Mouse (Mus musculus) stomach, embryonic 14.5 days (tissue): ENCODE measurements at regions not wholly inside any gene's neighbourhood (a gene's known extent, or its start where the extent isn't known, plus 50 kb on each side); places are given as distances from the start of the nearest gene placed in this dataset.
"Not testable (repeated sequence)": the region's sequence is repeated elsewhere in the genome, so short reads cannot be mapped to it uniquely, and the experiment has no call there.

ENCODE experiments used
- ATAC-seq: fragments of 200-750 bp; cut with Nextera tagmentation; 2 replicates; pipeline ENCODE4 v1.8.0; 2017; ENCODE audit warnings: low read depth, moderate TSS enrichment; ENCODE audit not compliant: insufficient number of reproducible peaks, insufficient read depth, low FRiP score
- H3K27ac ChIP-seq: fragments of 300-500 bp; sonication (generic); 2 replicates; pipeline ENCODE4 v1.5.1; 2014; ENCODE audit warnings: mild to moderate bottlenecking, low read length, moderate library complexity, mixed read lengths
- H3K27me3 ChIP-seq: fragments of 300-500 bp; sonication (generic); 2 replicates; pipeline ENCODE4 v1.6.1; 2014; ENCODE audit warnings: low read length, control low read depth, mixed read lengths; ENCODE audit not compliant: control insufficient read depth, insufficient read depth
- H3K36me3 ChIP-seq: fragments of 300-500 bp; sonication (generic); 2 replicates; pipeline ENCODE4 v1.6.1; 2014; ENCODE audit warnings: mild to moderate bottlenecking, control low read depth, low read length, moderate library complexity, mixed read lengths; ENCODE audit not compliant: control insufficient read depth, insufficient read depth
- H3K4me1 ChIP-seq: fragments of 300-500 bp; sonication (generic); 2 replicates; pipeline ENCODE4 v1.6.1; 2014; ENCODE audit warnings: low read length, control low read depth, mixed read lengths; ENCODE audit not compliant: control insufficient read depth, insufficient read depth
- H3K4me2 ChIP-seq: fragments of 300-500 bp; sonication (generic); replicated peaks from 2 replicates; pipeline ENCODE4 v1.6.1; 2014; ENCODE audit warnings: low read depth, low read length, control low read depth
- H3K4me3 ChIP-seq: fragments of 300-500 bp; sonication (generic); 2 replicates; pipeline ENCODE4 v1.5.1; 2014; ENCODE audit warnings: low read depth, low read length, control low read depth
- H3K9ac ChIP-seq: fragments of 300-500 bp; sonication (generic); replicated peaks from 2 replicates; pipeline ENCODE4 v1.6.1; 2014; ENCODE audit warnings: low read depth, mild to moderate bottlenecking, control low read depth, low read length, moderate library complexity, mixed read lengths
- H3K9me3 ChIP-seq: fragments of 300-500 bp; sonication (generic); 2 replicates; pipeline ENCODE4 v1.6.1; 2016; ENCODE audit warnings: low read depth, low read length, control low read depth; ENCODE audit not compliant: control insufficient read depth
- WGBS: fragments of 180-500 bp; shearing (Covaris S2); extraction: QIAGEN DNeasy Blood & Tissue Kit; methylation state at CpG from one replicate; pipeline ENCODE4 v1.1.7; 2014; 5-methylcytosine and 5-hydroxymethylcytosine counted together

DNA sequence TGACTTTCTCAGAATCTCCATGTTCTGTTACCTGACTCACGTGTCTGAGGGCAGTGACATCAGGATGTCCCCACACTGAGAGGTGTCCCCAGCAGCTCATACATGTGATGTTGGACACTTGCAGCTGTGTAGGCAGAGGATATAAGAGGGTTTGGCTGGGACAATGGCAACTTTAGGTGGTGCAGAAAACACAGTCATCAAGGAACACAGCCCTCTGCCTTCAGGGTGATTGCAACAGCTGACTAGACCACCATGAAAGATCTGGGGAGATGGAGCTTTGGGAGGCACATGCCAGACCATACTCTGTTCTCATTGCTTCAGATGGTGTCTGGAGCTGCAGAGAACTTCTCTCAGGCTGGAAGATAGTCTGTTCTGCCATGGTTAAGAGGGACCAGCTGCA is 135.2 kb downstream of the Dll1 start:
- H3K9ac ChIP-seq, result no peak overlapping the region
- no peak overlapping the region for H3K27ac ChIP-seq
- H3K36me3 ChIP-seq, result no peaks in the 10 kb centered on the region
- H3K9me3 ChIP-seq, result no peaks in the 10 kb centered on the region
- H3K27me3 ChIP-seq, result no peaks in the 10 kb centered on the region
- no peak overlapping the region for H3K4me3 ChIP-seq
- WGBS, result 84% methylated on average over 1 of the region's 1 CpGs
- ATAC-seq, result no peak
- H3K4me1 ChIP-seq, result no peaks in the 10 kb centered on the region
- H3K4me2 ChIP-seq, result no peak overlapping the region

DNA sequence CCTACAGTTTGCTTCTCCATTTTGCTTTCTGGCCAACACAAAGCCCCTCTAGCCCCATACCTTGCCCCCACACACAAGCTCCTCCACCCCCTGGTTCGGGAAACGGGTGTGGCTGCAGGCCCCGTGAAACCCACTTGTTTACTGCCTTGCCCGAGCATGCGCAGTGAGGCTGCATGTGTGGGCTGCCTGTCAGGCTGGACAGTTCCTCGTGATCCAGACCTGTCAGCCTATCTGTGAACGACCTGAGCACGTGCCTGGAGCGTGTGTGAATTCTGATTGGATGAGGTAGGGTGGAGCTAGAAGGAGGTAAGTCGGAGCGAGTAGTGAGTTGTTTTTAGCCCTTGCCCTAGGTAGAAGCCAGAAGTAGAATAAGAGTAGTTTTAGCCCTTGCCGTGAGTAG is 136.0 kb downstream of the Dll1 start:
- WGBS, result 63% methylated on average over 12 of the region's 12 CpGs
- H3K36me3 ChIP-seq, H3K9ac ChIP-seq, H3K27ac ChIP-seq, ATAC-seq, H3K4me1 ChIP-seq, H3K4me2 ChIP-seq, H3K4me3 ChIP-seq, H3K9me3 ChIP-seq, H3K27me3 ChIP-seq: not testable (repeated sequence)

DNA sequence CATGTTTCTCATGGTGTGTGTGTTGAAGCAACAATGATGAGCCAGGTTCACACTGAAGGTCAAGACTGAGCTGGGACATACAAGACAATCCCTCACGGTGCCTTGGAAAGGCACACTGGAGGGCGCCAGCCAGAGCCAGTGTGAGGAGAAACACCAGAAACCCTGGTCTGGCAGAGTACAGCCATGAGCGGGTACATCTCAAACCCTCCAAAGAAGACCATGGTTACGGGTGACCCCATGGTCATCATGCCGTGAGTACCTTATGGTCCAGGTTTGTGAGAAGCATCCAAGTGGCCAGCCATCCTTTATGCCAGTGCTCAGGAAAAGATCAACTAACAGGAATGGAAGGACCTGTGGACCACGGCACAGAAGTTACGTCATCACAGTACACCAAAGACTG is 136.7 kb downstream of the Dll1 start:
- ATAC-seq, result no peak
- no peak overlapping the region for H3K27ac ChIP-seq
- no peak overlapping the region for H3K4me3 ChIP-seq
- H3K27me3 ChIP-seq, result no peaks in the 10 kb centered on the region
- H3K9me3 ChIP-seq, result no peaks in the 10 kb centered on the region
- 95% methylated on average over 7 of the region's 7 CpGs for WGBS
- H3K36me3 ChIP-seq, result no peaks in the 10 kb centered on the region
- H3K4me1 ChIP-seq, result no peaks in the 10 kb centered on the region
- H3K9ac ChIP-seq, result no peak overlapping the region
- H3K4me2 ChIP-seq, result no peak overlapping the region

DNA sequence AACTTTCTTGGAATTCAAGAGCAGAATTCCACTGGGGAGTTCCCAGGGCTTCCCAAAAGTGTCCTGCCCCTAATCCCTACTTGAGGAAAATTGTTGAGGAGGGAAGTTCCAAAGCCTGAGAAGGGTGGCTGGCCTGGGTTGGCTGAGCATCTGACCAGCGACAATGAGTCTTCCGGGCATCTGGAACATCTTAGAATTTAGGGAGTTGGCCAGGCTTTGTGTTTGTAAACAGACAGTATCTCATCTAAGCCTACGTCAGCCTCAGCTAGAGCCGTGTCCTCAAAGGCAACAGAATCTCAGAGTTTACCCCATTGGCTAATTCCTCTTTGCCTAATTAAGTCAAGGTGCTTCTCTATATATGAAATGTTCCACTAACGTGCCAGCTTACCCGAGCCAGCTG is 141.6 kb downstream of the Dll1 start:
- Histone ChIP-seq H3K4me2 (no peak overlapping the region), H3K4me1 (no peaks in the 10 kb centered on the region), H3K4me3 (no peak overlapping the region), H3K9me3 (no peaks in the 10 kb centered on the region), H3K36me3 (no peaks in the 10 kb centered on the region), H3K27ac (no peak overlapping the region), H3K9ac (no peak overlapping the region), H3K27me3 (no peaks in the 10 kb centered on the region)
- ATAC-seq, result no peak
- 77% methylated on average over 6 of the region's 6 CpGs for WGBS

DNA sequence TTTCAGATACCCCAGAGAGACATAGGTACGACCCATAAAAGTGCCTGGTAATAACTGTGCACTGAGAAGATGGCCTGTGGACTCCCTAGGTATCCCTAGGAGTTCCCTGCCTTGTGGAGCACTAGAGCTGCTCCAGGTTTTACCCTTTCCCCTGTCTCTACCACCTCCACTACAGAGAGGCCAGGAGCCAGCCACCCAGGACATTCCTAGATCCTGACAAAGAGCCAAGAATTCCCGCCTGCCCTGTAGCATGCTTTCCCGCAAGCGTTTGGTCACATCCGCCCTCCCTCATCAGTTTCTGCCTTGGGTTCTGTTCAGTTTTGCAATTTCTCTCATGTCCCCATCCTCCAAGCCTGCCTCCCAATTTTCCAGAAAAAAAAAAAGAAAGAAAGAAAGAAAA is 145.5 kb downstream of the Dll1 start:
- no peak overlapping the region for H3K4me3 ChIP-seq
- no peak overlapping the region for H3K4me2 ChIP-seq
- ATAC-seq, result no peak
- no peaks in the 10 kb centered on the region for H3K36me3 ChIP-seq
- H3K9ac ChIP-seq, result no peak overlapping the region
- no peaks in the 10 kb centered on the region for H3K27me3 ChIP-seq
- no peaks in the 10 kb centered on the region for H3K4me1 ChIP-seq
- WGBS, result 53% methylated on average over 5 of the region's 5 CpGs
- no peaks in the 10 kb centered on the region for H3K9me3 ChIP-seq
- H3K27ac ChIP-seq, result no peak overlapping the region

DNA sequence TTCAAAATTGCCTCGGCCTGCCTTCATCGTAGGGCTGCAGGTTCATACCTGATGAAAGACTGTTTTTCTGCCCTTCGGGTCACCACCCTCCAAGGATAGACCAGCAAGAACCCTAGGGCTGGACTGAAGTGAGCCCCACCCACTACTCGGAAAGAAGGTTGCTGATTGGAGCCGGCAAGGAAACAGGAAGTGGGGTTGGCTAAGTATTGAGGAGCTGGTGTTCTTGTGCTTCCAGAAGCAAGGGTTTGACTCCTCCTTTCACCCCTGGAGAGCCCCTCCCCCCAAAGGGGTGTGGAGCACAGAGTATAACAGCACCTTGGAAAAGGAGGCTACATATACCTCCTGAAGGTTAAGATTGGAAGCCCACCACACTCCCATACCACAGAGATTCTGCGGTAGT is 147.5 kb downstream of the Dll1 start:
- Histone ChIP-seq H3K4me1 (no peaks in the 10 kb centered on the region), H3K4me3 (no peak overlapping the region), H3K27me3 (no peaks in the 10 kb centered on the region), H3K9ac (no peak overlapping the region), H3K4me2 (no peak overlapping the region), H3K9me3 (no peaks in the 10 kb centered on the region), H3K27ac (no peak overlapping the region), H3K36me3 (no peaks in the 10 kb centered on the region)
- no peak for ATAC-seq
- WGBS, result 65% methylated on average over 6 of the region's 6 CpGs

DNA sequence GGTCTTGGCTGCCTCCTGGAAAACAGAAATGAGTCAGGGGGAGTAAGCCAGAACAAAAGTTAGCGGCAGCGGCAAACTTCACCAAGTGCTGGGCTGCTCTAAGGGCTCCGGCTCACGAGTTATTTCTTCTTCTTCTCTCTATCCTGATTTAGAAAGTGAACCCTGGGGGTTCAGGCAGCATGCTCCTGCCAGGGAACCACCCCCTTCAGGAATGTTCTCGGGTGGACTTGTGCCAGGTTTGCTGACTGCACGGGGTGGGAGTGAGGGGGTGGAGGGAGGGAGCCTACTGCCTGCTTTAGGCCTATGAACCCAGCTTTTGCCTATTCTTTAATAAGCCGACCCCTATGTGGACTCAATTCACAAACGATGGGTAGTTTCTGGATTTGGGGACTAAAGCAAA is 148.6 kb downstream of the Dll1 start:
- ATAC-seq, result no peak
- no peaks in the 10 kb centered on the region for H3K9me3 ChIP-seq
- H3K27ac ChIP-seq, result no peak overlapping the region
- 82% methylated on average over 8 of the region's 8 CpGs for WGBS
- H3K9ac ChIP-seq, result no peak overlapping the region
- no peaks in the 10 kb centered on the region for H3K36me3 ChIP-seq
- no peaks in the 10 kb centered on the region for H3K27me3 ChIP-seq
- no peaks in the 10 kb centered on the region for H3K4me1 ChIP-seq
- no peak overlapping the region for H3K4me3 ChIP-seq
- H3K4me2 ChIP-seq, result no peak overlapping the region

DNA sequence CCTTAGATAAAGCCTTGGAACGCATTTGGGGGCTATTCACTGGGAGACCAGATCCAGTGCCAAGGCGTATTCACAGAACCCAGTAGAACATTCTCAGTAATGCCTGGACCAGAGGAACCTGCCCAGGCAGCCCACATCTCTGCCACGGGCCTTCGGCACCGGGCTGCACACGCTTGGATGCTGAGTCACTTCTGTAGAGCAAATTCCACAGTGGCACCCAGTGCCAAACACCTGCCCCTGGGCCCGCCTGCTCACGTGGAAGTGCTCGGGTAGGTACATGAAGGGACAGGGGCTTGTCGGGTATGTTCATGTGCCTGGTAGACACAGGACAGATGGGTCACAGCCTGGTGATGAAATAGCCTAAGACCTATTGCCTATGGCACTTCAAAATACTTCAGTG is 152.8 kb downstream of the Dll1 start:
- Histone ChIP-seq H3K4me3 (no peak overlapping the region), H3K36me3 (no peaks in the 10 kb centered on the region), H3K4me1 (no peaks in the 10 kb centered on the region), H3K4me2 (no peak overlapping the region), H3K9me3 (no peaks in the 10 kb centered on the region), H3K9ac (no peak overlapping the region), H3K27me3 (no peaks in the 10 kb centered on the region), H3K27ac (no peak overlapping the region)
- 95% methylated on average over 10 of the region's 10 CpGs for WGBS
- ATAC-seq, result no peak

DNA sequence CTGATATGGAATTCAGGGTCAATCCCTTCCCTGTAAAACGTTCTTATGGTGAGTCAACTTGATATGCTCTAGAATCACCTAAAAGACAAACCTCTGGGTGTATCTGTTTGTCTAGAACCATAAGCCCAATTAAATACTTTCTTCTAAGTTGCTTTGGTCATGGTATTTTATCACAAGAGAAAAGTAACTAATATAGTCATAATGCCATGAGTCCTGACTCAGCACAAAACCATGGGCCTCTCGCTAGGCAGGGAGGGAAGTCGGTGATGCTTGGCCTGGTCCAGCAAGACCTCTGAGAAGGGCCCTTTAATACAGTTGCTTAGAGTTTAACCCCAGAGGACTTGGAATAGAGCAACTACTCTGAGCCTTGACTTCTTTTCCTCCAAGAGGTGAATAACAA is 153.7 kb downstream of the Dll1 start:
- Histone ChIP-seq H3K36me3 (no peaks in the 10 kb centered on the region), H3K9me3 (no peaks in the 10 kb centered on the region), H3K27me3 (no peaks in the 10 kb centered on the region), H3K27ac (no peak overlapping the region), H3K9ac (no peak overlapping the region), H3K4me2 (no peak overlapping the region), H3K4me1 (no peaks in the 10 kb centered on the region), H3K4me3 (no peak overlapping the region)
- ATAC-seq, result no peak
- 77% methylated on average over 3 of the region's 3 CpGs for WGBS
